Mouse (Mus musculus) T-helper 2 cell (primary cell): ENCODE measurements around the gene Henmt1.

ENCODE experiments used
- in situ Hi-C: fragments of 300-600 bp; cut with MboI, MseI; formaldehyde crosslinking; loops from one replicate; pipeline ENCODE4 v1.15.1; 2025; ENCODE audit warnings: high pct_unique_total_duplicates

Henmt1 gene

GRCm38 (mm10) chr3:108939573-108939972, at the start of gene Henmt1:
TSS of gene Henmt1 (plus strand) at chr3:108939873.
- in situ Hi-C loops, result no loop called here

- in situ Hi-C loops, result loop anchor here (5.0 kb wide), 1 partner anchor 98 kb away; no protein-coding TSS in a partner anchor
Measured at GRCm38 (mm10) chr3:108889908-108890307, 49.8 kb upstream of the Henmt1 start, which contains the start of gene Fndc7. TSS of gene Fndc7 (minus strand) at chr3:108890008.

GRCm38 (mm10) chr3:108892080-108892479, 47.6 kb upstream of the Henmt1 start:
- in situ Hi-C loops, result no loop called here

- in situ Hi-C loops, result no loop called here
Measured at GRCm38 (mm10) chr3:108892914-108893313, 46.8 kb upstream of the Henmt1 start.

- in situ Hi-C loops, result no loop called here
Measured at GRCm38 (mm10) chr3:108898640-108899039, 41.0 kb upstream of the Henmt1 start.

GRCm38 (mm10) chr3:108900147-108900546, 39.5 kb upstream of the Henmt1 start:
- in situ Hi-C loops, result no loop called here

- in situ Hi-C loops, result no loop called here
Measured at GRCm38 (mm10) chr3:108900681-108901080, 39.0 kb upstream of the Henmt1 start.

GRCm38 (mm10) chr3:108902038-108902437, 37.6 kb upstream of the Henmt1 start:
- in situ Hi-C loops, result no loop called here

GRCm38 (mm10) chr3:108902934-108903333, 36.7 kb upstream of the Henmt1 start:
- in situ Hi-C loops, result no loop called here

- in situ Hi-C loops, result no loop called here
Measured at GRCm38 (mm10) chr3:108910303-108911080, 29.2 kb upstream of the Henmt1 start.

GRCm38 (mm10) chr3:108911081-108911547, 28.6 kb upstream of the Henmt1 start:
- in situ Hi-C loops, result no loop called here

- in situ Hi-C loops, result no loop called here
Measured at GRCm38 (mm10) chr3:108911548-108912413, 27.9 kb upstream of the Henmt1 start, which contains the start of gene Prpf38b. TSS of gene Prpf38b (minus strand) at chr3:108911727.

GRCm38 (mm10) chr3:108915999-108916398, 23.7 kb upstream of the Henmt1 start:
- in situ Hi-C loops, result no loop called here

GRCm38 (mm10) chr3:108916857-108917256, 22.8 kb upstream of the Henmt1 start:
- in situ Hi-C loops, result no loop called here

- in situ Hi-C loops, result no loop called here
Measured at GRCm38 (mm10) chr3:108917986-108918385, 21.7 kb upstream of the Henmt1 start.

- in situ Hi-C loops, result no loop called here
Measured at GRCm38 (mm10) chr3:108918852-108919251, 20.8 kb upstream of the Henmt1 start.

- in situ Hi-C loops, result no loop called here
Measured at GRCm38 (mm10) chr3:108920442-108921070, 19.1 kb upstream of the Henmt1 start.

- in situ Hi-C loops, result no loop called here
Measured at GRCm38 (mm10) chr3:108921822-108922221, 17.9 kb upstream of the Henmt1 start.

GRCm38 (mm10) chr3:108925677-108926076, 14.0 kb upstream of the Henmt1 start:
- in situ Hi-C loops, result no loop called here

GRCm38 (mm10) chr3:108926308-108926707, 13.4 kb upstream of the Henmt1 start:
- in situ Hi-C loops, result no loop called here

- in situ Hi-C loops, result no loop called here
Measured at GRCm38 (mm10) chr3:108933557-108933956, 6.1 kb upstream of the Henmt1 start.

GRCm38 (mm10) chr3:108938691-108939090, 982 bp upstream of the Henmt1 start:
- in situ Hi-C loops, result no loop called here
